Mouse (Mus musculus): ENCODE measurements at regions not wholly inside any gene's neighbourhood (a gene's known extent, or its start where the extent isn't known, plus 50 kb on each side); places are given as distances from the start of the nearest gene placed in this dataset.

DNA sequence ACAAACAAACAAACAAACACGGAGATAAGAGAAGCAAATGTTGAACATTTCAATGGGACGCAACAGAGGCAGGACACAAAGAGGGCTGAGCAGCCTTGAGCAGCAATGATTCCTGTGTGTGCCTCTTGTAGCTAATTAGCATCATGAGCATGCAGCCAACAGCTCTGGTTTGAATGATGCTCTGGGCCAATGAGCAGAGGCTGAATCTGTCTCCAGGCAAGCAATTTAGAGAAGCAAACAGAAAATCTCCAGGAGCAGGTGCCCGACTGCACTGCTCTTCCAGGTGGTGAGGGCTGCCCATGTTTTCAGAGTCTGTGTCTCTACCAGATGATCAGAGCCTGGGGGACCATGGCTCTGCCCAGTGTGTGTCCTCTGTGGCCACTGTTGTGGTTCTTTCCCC is 532.2 kb upstream of the Tnp1 start:
- TF ChIP-seq POLR2A (IDR thresholded peaks at IDR 0.05; ENCODE audit: low read depth, low read length), result no peak
- no peak for TF ChIP-seq CTCF (conservative IDR thresholded peaks at IDR 0.05; ENCODE audit: insufficient read depth, insufficient read length, low read depth, low read length)
